Mouse (Mus musculus) ovary, adult 18-20 months (tissue): ENCODE data around the gene Zfp708.
"Not testable (repeated sequence)": the region's sequence is repeated elsewhere in the genome, so short reads cannot be mapped to it uniquely, and the experiment has no call there.

Experiments
- DNase-seq: peaks from one replicate; pipeline ENCODE4 v3.0.0; 2022; ENCODE audit warnings: low spot score, mixed read lengths

The Zfp708 gene

DNA sequence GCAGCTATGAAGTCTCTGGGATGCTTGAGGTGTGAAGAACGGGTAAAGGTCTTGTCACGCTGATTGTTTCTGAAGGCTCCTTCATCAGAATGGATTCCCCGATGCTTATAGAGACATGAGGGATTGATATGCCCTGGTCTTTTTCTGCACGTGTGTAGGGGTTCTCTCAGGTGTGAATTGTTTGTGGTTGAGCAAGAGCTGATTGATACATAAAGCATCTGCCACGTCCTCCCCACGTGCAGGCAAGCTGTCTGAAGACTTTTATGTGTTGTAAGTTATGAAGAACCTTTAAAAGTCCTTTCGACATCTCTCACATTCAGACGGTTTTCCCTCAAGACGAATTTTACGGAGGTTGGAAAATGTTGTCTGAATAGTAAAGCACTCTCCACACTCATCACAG, at the start of gene Zfp708:
Zfp708 (minus strand) TSS at position 101 of the 400 bp plus-strand sequence.
- DNase-seq: no peak

- peak; percentile 66 for DNase-seq
These were observed 30.4 kb upstream of the Zfp708 start for GRCm38 (mm10) chr13:67128038-67128721.

DNA sequence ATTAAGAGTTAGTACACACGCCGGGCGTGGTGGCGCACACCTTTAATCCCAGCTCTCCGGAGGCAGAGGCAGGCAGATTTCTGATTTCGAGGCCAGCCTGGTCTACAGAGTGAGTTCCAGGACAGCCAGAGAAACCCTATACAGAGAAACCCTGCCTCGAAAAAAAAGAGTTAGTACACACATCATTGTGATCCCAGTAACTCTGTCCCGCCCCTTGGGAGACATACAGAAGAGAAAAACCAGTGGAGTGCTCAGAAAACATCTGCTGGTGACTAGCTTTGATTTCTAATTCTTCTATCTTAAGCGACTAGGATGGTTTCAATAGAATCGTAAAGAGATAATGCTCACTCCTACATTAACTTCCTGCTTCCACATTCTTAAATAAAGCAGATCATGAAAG, 29.7 kb upstream of the Zfp708 start:
- not testable (repeated sequence) for DNase-seq

- DNase-seq: no peak
These were observed 26.7 kb upstream of the Zfp708 start for GRCm38 (mm10) chr13:67124460-67124859.

DNA sequence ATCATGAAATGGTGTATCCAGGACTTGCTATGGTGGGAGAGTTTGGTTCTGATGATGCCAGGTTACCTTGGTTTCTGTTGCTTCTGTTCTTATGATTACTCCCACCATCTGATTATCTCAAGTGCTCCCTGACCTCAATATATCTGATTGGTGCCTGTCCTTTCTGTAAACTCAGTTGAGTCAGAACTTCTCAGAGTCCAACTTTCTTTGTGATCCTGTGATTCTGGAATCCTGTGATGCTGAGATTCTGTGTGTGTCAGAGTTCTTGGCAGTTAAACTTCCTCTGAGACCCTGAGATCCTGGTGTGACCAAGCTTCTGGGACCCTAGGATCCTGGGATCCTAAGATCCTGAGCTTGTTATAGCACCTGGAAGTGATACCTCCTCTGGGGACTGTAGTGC, 23.6 kb upstream of the Zfp708 start, which contains the start of gene Zfp759:
Zfp759 (plus strand) TSS at position 301 of the 400 bp plus-strand sequence.
- not testable (repeated sequence) for DNase-seq

- DNase-seq: not testable (repeated sequence)
These were observed 18.4 kb upstream of the Zfp708 start, which contains the start of gene Rslcan18 for GRCm38 (mm10) chr13:67116163-67116562. TSS of gene Rslcan18 (minus strand) at chr13:67116263.

DNA sequence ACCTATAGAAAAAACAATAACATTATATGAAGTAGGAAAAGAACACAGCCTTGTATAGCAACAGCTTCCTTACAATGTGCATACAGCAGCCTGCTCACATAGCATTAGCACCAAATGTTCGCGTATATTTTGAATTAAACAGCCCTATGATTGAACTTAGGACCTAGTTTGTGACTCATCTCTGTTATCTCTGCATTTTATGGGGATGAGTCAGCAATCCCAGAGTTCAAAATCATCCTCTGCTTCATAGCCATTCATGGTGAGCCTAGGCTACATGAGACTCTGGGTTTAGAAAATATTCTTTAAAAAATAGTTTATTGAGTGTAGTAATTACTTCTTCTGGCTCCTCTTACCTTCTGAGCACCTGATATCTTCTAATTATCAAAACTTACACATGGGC, 15.5 kb upstream of the Zfp708 start:
- no peak for DNase-seq

- DNase-seq: no peak
These were observed 14.3 kb upstream of the Zfp708 start for GRCm38 (mm10) chr13:67112096-67112495.

DNA sequence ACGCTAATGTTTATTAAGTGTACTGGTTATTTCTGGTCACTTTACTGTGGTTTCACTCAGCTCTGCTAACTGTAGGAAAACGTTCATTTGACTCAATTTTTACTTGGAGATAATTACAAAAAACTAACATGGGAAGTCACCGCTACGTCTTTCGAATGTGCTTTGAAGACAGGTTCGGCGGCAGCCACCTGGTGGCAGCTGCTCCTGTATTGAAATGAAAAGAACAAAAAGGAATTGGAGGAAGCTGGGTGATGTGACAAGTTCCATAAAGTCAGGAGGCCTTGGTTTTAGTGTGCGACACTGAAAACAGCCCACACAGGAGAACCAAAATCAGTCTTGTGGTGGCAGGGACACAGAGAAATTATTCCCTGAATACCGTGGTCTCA, 11.0 kb upstream of the Zfp708 start:
- DNase-seq: peak; percentile 9

GRCm38 (mm10) chr13:67108194-67108820, 10.5 kb upstream of the Zfp708 start, which contains the start of gene Gm28557:
TSS of gene Gm28557 (minus strand) at chr13:67108604.
- DNase-seq: peak; percentile 89

GRCm38 (mm10) chr13:67107681-67108080, 9.9 kb upstream of the Zfp708 start:
- DNase-seq: no peak

GRCm38 (mm10) chr13:67090154-67090553, 7.6 kb downstream of the Zfp708 start:
- no peak for DNase-seq

DNA sequence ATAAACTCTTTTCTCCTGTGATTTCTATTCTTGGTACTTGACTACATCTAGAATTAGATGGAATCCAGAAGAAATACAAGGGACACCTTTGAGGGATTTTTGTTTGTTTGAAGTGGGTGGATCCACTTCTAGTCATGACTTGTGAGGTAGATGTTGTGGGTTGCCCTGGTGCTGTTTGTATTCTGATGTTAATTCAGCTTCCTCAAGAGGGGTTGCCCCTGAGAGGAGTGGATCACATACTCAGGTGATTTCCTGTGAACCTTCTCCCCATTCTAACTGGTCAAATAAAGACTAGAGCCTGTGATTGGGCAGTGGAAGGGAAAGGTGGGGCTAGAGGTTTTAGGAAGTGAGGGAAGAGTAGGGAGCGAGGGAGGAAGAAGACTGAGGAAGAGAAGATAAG, 15.8 kb downstream of the Zfp708 start:
- DNase-seq: no peak

DNA sequence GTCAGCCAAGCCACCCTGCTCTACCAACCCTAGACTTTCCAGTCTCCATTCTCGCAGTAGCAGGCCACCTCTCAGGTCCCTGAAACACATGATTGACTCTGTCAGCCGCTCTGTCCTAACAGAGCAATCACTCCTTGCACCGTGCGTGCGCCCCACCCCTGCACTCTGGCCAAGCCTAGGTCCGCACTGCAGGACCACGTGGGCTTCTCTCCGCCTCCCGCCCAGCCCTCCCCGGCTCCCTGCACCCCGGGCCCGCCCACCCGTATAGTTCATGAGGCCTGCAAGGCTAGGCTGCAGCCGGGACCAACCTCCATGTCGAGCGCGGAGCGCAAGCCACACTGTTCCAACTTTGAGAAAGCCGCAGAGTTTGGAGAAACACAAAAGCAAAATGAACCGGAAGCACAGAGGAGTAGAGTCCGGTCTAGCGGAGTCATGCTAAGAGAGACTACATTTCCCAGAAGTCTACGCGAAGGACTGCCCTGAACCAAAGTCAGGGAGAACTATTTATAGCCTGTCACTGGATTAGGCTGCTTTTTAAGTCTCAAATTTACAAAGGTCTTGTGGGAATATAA, 16.5 kb downstream of the Zfp708 start:
- DNase-seq: peak; percentile 65

DNA sequence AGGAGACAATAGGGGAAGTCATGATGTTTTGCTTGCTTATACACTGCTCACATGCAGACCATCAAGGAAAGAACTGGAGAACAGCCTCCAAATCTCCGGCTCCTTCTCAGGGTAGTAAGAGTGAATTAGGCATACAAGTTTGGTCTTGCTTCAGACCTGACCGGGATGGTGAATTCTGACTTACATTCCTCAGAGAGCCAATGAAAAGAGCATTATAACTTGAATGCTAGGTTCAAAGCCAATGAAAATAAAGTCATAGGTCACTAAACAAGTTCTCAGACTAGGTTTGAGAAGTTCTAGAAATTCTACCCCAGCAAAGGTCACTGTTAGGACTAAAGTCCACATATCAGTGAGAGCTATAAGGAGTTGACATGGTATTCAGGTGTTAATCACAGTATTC, 20.5 kb downstream of the Zfp708 start:
- DNase-seq: no peak

DNA sequence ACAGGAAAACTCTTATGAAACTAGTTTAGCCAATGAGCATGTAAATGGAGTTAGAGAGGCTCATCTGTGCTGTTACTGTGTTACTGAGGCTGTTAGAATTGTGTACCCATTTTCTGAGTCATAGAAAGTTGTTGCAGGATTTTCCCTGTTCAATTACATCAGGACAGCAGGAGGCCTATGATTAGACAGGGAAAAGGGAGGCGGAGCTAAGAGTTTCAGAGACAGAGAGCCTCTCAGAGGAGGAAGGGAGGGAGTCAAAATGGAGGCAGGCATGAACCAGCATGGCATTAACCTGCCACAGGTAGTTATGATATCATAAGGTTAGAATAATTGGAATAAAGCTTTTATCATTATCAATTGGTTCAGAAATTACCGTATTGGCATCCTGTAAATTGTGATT, 25.0 kb downstream of the Zfp708 start:
- DNase-seq: no peak

DNA sequence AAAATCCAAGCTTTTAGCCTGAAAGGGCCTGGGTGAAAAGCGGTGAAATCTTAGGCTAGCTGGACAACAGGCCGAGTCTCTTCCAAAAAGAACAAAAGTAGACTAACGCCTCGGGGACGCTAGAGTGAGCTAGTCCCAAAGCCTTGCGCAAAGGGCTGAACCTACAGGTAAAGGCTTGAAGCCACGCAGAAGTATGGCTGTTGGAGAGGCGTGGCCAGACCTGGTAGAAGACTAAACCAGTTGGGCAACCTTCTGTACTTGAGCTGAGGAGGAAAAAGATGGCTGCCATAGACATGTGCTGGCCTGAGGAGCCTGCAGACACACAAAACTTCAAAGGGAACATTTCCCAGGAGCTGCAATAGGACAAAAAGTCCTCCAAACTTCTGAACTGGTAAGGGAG, 32.4 kb downstream of the Zfp708 start:
- no peak for DNase-seq

GRCm38 (mm10) chr13:67062427-67062826, 35.3 kb downstream of the Zfp708 start:
- no peak for DNase-seq

GRCm38 (mm10) chr13:67060786-67061358, 36.9 kb downstream of the Zfp708 start, which contains the start of gene Zfp712:
TSS of gene Zfp712 (minus strand) at chr13:67061170.
- peak; percentile 82 for DNase-seq

GRCm38 (mm10) chr13:67060161-67060785, 37.5 kb downstream of the Zfp708 start:
- no peak for DNase-seq
